Mouse (Mus musculus) kidney, adult 2 months (tissue): ENCODE results near the gene Mfsd11.

Source experiments
- CTCF ChIP-seq: fragments of 200-500 bp; conservative IDR thresholded peaks from 2 replicates; pipeline ENCODE4 v1.5.1; 2011; ENCODE audit warnings: low read depth, mild to moderate bottlenecking, control low read depth, low read length, moderate library complexity, mixed read lengths; ENCODE audit not compliant: insufficient read depth, insufficient read length
- POLR2A ChIP-seq: fragments of 200-500 bp; IDR thresholded peaks from one replicate; pipeline ENCODE4 v1.6.1; 2011; ENCODE audit warnings: low read depth, low read length, control low read depth

DNA sequence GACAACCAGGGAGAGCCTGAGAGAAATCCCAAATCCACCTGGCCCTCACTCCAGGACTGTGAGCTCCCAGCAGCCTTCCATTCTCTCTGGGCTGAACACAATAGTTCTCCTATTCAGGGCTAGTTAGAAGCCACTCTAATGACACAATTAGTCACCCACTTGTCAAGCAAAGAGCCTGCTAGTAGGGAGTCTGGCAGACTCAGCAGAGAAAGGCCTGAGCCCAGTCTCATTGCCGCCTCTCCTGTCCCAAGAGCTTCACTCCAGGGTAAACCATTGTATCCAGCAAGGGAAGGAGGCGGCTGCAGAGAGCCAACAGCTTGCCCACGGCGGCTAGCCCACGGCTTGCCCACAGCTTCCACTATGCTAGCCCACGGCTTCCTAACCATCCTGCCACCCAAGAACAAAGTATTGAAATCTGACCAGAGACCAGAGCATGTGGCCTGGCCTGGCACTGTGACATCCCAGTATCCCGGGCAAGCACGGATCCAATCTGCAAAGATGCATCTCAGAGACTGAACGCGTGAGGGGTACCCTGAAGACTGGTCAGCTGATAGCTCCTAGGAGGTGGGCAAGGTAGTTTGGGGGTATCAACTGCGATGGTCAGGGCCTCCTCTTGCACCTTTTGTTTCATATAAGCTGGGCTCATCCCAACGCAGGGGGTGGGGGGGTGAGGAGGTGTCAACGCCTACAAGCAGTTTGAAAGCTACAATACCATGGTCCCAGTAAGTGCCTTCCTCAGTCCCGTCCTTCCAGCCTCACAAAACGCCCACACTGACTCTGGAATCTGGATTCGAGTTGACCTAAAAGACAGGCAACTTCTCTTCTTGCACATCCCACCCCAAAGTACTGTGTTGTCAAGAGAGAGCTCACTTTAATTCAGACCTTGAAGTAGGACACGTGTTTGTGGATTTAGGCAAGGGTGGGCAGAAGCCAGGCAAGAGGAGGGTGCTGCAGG is 25.4 kb upstream of the Mfsd11 start:
- no peak for TF ChIP-seq CTCF
- no peak for TF ChIP-seq POLR2A
